Mouse (Mus musculus) heart, postnatal 10 days (tissue): Measurements from ENCODE around the gene Ripk3. TPM values are rescaled to one million over a fixed set of nuclear protein-coding genes. Genes with fewer than 3 reads are reported as not detected.

Experiments used
- DNase-seq, 2 experiments: peaks; one replicate each; pipeline ENCODE4 v3.0.0; 2021
- intact Hi-C: fragments of 180-260 bp; cut with DNase I; formaldehyde crosslinking; loops from one replicate; pipeline ENCODE4 v1.15.1; 2025
- total RNA-seq, 2 experiments: library from RNA; stranded (reverse); gene quantifications; 2 replicates each; pipeline ENCODE4 v1.2.3; 2021

Gene Ripk3
- total RNA-seq, 2 experiments from 2014 or later: 6.6 to 9.7 TPM

GRCm38 (mm10) chr14:55814885-55815284, 26.2 kb upstream of the Ripk3 start:
- intact Hi-C loops: no loop called here
- DNase-seq: peak; percentile 65 to 80

DNA sequence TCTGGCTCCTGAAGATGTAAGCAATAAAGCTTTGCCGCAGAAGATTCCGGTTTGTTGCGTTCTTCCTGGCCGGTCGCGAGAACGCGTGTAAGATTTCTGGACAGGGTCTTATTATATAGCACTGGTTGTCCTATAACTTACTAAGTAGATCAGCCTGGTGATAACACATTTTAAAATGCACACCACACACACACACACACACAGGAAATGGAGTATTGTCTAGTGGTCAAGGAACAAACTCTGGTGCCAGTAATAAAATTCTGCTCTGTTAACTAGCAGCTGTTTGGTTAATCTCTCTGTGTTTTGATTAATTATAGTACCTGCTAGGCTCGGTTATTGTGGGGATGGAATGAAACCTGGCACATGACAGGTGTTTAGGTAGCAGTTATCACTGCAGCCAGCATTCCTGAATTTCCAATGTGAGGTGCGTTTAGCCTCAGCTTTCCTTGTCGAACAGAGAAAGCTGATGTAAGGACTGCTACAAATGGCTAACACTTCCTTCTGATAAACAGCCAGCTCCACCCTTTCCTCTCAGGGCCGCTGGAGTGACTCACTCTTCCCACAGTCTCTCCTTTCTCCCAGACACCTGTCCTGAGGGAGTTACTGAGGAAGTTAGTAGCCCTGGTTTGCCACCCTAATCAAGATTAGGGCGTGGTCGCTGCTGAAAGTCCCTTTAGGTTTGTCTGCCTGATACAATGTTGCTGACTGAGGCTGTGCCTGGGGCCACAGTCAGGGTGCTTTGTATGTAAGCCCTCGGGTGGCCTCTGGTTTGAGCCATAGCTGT, 6.9 kb upstream of the Ripk3 start:
- peak; percentile 43 to 45 for DNase-seq

GRCm38 (mm10) chr14:55793946-55794345, 5.3 kb upstream of the Ripk3 start:
- intact Hi-C loops: no loop called here

More for the DNA sequence above, 6.9 kb upstream of the Ripk3 start:
- intact Hi-C loops: no loop called here

DNA sequence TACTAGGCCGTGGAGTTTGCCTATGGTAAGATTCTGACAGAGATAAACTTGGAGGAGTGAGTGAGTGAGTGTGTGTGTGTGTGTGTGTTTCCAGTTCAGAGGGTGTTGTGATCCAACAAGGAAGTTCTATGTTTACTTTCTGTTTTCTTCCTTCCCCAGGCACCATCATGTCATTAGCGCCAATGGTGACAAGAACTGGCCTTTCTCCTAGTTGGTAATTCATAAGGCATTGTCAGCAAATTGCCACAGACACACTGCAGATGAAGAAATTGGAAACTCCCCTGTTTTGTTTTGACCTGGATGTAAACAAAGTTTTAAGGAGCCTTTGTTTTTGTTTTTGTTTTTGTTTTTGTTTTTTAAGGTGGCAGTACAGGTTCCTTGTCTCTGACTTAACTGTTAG, 4.8 kb upstream of the Ripk3 start:
- intact Hi-C loops: no loop called here
- DNase-seq: peak in 1 of 2 experiments; percentile 0

More at GRCm38 (mm10) chr14:55793946-55794345, 5.3 kb upstream of the Ripk3 start:
- DNase-seq: peak in 1 of 2 experiments; percentile 40

GRCm38 (mm10) chr14:55787731-55788130, 934 bp downstream of the Ripk3 start:
- DNase-seq: peak in 1 of 2 experiments; percentile 5

GRCm38 (mm10) chr14:55785195-55785594, 3.5 kb downstream of the Ripk3 start:
- intact Hi-C loops: loop anchor here (10.0 kb wide), 1 partner anchor 790 kb away; the partner anchor contains the start of genes Cenpj and Parp4
- peak; percentile 12 to 14 for DNase-seq

More at GRCm38 (mm10) chr14:55787731-55788130, 934 bp downstream of the Ripk3 start:
- intact Hi-C loops: loop anchor here (10.0 kb wide), 1 partner anchor 787 kb away; the partner anchor contains the start of genes Cenpj and Parp4

- DNase-seq: peak; percentile 40 to 47
- intact Hi-C loops: loop anchor here (2.0 to 10.0 kb wide), 2 partner anchors 39 to 791 kb away; partner anchors contain the start of genes Cenpj, Nfatc4 and Parp4
Observed at GRCm38 (mm10) chr14:55783958-55784235, 4.8 kb downstream of the Ripk3 start, which contains the start of gene Adcy4. Gene Adcy4 (minus strand): TSS chr14:55784095.

DNA sequence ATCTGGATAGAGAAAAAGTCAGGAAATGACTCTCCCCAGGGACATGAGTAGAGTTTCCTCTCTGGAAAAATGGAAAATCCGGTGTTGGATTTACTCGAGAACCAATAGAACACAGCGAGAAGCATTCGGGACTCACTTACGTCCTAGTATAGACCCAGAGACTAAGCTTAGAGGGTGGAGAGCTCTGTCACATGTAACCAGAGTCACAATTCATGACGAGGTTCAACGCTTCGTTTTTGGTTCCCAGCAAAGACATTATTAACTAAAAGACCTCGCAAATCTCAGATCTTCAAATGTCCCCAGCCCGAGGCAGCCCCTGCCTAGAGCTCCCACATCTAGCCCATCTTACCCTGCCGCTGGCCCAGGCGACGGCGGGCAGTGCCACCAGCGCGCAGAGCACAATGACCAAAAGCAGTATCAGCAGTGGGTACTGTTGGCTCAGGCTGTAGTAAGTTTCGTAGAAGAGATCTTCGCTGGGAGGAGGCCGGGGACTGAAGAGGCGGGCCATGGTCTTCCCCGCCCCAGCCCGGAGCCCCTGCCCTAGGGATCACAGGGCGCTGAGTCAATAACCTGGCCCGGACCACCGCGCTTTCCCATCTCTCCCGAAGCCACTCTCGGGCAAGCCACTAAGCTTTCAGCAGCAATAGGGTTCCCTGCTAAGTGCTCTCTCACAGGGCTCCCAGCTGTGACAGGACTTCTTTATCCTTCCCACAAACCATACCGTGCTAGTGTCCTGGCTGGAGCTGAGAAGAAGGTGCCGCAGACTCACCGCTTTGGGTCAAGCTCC, 5.3 kb downstream of the Ripk3 start:
- intact Hi-C loops: loop anchor here (2.0 to 10.0 kb wide), 2 partner anchors 39 to 791 kb away; partner anchors contain the start of genes Cenpj, Nfatc4 and Parp4
- peak; percentile 70 to 76 for DNase-seq

DNA sequence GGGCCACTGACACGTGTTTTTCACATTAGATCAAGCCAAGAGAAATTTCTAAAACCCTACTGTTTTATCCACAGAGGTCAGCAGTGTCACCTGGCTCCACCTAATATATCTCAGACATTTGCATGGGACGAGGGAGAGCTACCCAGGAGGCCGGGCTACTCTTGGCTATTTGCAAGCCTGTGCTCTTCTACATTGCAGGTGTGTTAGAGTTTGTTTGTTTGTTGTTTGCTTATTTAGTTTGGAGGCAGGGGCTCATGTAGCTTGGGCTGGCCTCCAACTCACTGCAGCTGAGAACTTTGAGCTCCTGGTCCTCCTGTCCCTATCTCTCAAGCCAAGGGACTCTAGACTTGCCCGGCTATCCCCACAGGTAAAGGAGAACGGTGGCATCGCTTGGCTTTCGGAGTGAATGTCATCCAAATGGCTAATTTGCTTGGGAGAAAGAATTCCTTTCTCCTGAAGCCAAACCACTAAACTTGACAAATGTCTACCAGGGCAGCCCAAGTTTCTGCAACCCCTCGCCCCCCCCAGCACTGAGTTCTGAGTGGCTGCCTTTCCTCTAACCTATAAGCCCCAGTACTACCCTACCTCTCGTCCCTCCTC, 6.2 kb downstream of the Ripk3 start:
- peak in 1 of 2 experiments; percentile 5 for DNase-seq
- intact Hi-C loops: loop anchor here (2.0 to 10.0 kb wide), 2 partner anchors 40 to 792 kb away; partner anchors contain the start of genes Cenpj, Nfatc4 and Parp4

GRCm38 (mm10) chr14:55781310-55781709, 7.4 kb downstream of the Ripk3 start:
- intact Hi-C loops: loop anchor here (2.0 to 10.0 kb wide), 3 partner anchors 81 to 793 kb away; partner anchors contain the start of genes Cenpj and Parp4
- DNase-seq: peak; percentile 77 to 82

GRCm38 (mm10) chr14:55780736-55781135, 7.9 kb downstream of the Ripk3 start:
- DNase-seq: peak in 1 of 2 experiments; percentile 10
- intact Hi-C loops: loop anchor here (2.0 to 10.0 kb wide), 3 partner anchors 82 to 794 kb away; partner anchors contain the start of genes Cenpj and Parp4

DNA sequence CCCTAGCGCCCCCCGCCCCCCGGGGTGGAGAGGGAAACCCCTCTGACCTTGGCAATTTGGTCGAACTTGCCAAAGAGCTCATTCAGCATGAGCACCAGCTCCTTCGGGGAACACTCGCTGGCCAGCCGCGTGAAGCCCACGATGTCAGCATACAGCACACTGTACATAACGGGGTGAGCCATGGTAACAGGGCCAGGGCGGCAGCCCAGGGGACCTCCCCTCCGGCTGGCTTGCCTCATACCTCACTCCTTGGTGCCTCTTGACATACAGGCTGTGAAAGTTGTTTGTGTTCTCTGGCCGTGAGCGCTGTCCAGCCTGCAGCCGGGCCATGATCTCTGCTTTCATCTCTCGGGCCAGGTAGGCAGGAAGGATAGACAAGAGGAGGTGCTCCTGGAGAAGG, 9.0 kb downstream of the Ripk3 start:
- intact Hi-C loops: loop anchor here (2.0 to 10.0 kb wide), 3 partner anchors 83 to 795 kb away; partner anchors contain the start of genes Cenpj and Parp4
- DNase-seq: no peak

- intact Hi-C loops: no loop called here
- DNase-seq: no peak
Observed at GRCm38 (mm10) chr14:55778686-55779085, 10.0 kb downstream of the Ripk3 start.

DNA sequence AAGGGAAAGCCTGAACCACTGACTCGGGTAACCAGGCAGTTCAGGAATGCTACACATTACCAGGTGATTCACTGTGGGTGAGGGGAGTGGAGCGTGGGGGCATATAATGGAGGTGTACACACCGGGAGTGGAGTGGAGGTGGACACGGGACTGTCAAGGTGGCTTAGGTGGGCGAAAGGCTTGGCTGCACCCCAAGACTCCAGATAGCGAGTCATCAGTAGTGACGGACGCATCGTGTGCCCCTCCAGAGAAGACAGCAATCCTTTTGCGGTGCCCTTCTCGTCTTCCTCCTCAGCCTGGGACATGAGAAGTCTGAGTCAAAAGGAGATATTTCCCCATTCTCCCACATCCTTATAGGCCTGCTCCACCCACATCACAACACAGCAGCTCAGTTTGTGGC, 10.9 kb downstream of the Ripk3 start:
- intact Hi-C loops: no loop called here
- no peak for DNase-seq

- intact Hi-C loops: no loop called here
Observed at GRCm38 (mm10) chr14:55777176-55777575, 11.5 kb downstream of the Ripk3 start.

DNA sequence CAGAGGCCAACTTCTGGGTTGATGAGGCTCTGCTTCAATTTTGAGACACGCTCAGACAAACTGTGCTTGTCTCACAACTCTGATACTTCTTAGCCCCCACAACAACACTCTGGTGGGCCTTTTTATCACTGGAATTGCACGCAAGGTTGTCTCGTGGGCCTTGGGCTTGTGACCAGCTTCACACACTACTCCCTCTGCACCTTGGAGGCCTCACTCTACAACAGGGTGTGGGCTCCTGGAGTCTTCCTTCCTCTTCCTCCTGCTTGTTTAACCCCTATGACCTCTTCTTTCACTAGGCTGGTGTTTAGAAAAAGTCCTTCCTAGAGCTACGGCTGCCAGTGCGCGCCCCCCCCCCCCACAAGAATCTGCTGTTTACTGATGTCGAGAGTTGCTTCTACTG, 12.0 kb downstream of the Ripk3 start:
- intact Hi-C loops: no loop called here

More at GRCm38 (mm10) chr14:55777176-55777575, 11.5 kb downstream of the Ripk3 start:
- DNase-seq: no peak

GRCm38 (mm10) chr14:55769087-55769703, 19.5 kb downstream of the Ripk3 start:
- intact Hi-C loops: no loop called here
- DNase-seq: no peak

More for the DNA sequence above, 12.0 kb downstream of the Ripk3 start:
- no peak for DNase-seq

- intact Hi-C loops: no loop called here
- DNase-seq: no peak
Observed at GRCm38 (mm10) chr14:55768555-55768954, 20.1 kb downstream of the Ripk3 start.

DNA sequence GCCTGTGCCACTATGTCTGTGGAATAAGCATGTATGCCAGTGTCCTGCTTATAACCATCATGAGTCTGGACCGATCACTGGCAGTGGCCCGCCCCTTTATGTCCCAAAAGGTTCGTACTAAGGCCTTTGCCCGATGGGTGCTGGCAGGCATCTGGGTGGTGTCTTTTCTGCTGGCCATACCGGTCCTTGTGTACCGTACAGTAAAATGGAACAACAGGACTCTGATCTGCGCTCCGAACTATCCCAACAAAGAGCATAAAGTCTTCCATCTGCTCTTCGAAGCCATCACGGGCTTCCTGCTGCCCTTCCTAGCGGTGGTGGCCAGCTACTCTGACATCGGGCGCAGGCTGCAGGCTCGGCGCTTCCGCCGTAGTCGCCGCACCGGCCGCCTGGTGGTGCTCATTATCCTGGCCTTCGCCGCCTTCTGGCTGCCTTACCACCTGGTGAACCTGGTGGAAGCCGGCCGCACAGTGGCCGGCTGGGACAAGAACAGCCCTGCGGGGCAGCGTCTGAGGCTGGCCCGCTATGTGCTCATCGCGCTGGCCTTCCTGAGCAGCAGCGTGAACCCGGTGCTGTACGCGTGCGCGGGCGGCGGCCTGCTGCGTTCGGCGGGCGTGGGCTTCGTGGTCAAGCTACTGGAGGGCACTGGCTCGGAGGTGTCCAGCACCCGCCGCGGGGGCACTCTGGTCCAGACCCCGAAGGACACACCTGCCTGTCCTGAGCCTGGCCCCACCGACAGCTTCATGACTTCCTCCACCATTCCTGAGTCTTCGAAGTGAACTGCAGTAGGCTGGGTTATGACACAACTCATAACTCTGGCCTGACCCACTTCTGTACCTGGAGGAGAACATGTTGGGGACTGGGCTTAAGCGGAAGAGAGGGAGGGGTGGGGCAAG, 20.9 kb downstream of the Ripk3 start:
- intact Hi-C loops: no loop called here

More for the DNA sequence above, 20.9 kb downstream of the Ripk3 start:
- DNase-seq: peak; percentile 62 to 75
